ENCODE assay signal across 10 mouse cellular contexts in the genomic region with DNA sequence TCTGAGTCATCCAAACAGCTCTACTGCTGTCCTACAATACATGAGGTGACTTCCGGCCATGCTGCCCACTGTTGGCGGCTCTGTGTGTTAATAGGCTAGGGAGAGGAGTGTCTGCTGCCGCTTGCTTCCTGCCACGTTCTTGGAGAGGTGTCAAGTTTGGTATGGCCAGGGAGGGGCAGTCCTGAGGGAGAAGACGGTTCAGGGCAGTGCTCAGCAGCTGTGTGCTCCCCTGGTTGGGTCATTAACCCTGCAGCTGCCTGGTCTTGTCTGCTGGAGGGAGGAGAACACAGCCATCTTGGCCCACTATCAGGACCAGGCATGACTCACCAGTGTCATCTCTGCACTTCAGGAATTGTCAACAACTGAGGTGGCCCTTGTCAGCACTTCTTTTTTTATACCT. TPM values are rescaled to one million over a fixed set of nuclear protein-coding genes. Genes with fewer than 3 reads are reported as not detected.
A peak's percentile ranks its signal among the peaks of the same experiment; 100 is the strongest.
DNase-seq lines count a peak whose midpoint lies in the region; ATAC-seq and TF ChIP-seq lines count a peak whose summit lies in the region.
"Had no signal": no experiment of that assay in that cellular context is flagged by ENCODE, and none has a peak within 500 bp of the region (broad histone marks: within the 10 kb centered on the region; RNA-seq: fewer than 3 reads in every experiment).

No protein-coding gene starts in this region.

- H3K4me1 ChIP-seq in midbrain, embryonic 14.5 days (ENCODE audit: control insufficient read depth, insufficient read depth, low read length), result no peaks in the 10 kb centered on the region
- no peaks in the 10 kb centered on the region for H3K4me1 ChIP-seq in midbrain, embryonic 11.5 days (ENCODE audit: control insufficient read depth, insufficient read depth, low read length)
- H3K4me1 ChIP-seq in limb, embryonic 14.5 days (ENCODE audit: control insufficient read depth, insufficient read depth, low read length), result no peaks in the 10 kb centered on the region
- H3K4me1 ChIP-seq in forebrain, embryonic 12.5 days, result no peaks in the 10 kb centered on the region

- H3K4me3 ChIP-seq in midbrain, embryonic 14.5 days (replicated peaks; ENCODE audit: low read depth, low read length), result no peak overlapping the region
- H3K4me3 ChIP-seq in midbrain, embryonic 11.5 days (ENCODE audit: low read depth, low read length), result no peak overlapping the region
- H3K4me3 ChIP-seq in limb, embryonic 14.5 days (replicated peaks; ENCODE audit: low read length), result no peak overlapping the region
- no peak overlapping the region for H3K4me3 ChIP-seq in forebrain, embryonic 12.5 days (replicated peaks)

- no peaks in the 10 kb centered on the region for H3K9me3 ChIP-seq in midbrain, embryonic 14.5 days (ENCODE audit: control insufficient read depth, low read length)
- H3K9me3 ChIP-seq in midbrain, embryonic 11.5 days (ENCODE audit: control insufficient read depth, low read length), result no peaks in the 10 kb centered on the region
- H3K9me3 ChIP-seq in limb, embryonic 14.5 days (ENCODE audit: control insufficient read depth, low read length), result no peaks in the 10 kb centered on the region
- H3K9me3 ChIP-seq in forebrain, embryonic 12.5 days, result no peaks in the 10 kb centered on the region

- no peak overlapping the region for H3K4me2 ChIP-seq in midbrain, embryonic 14.5 days (ENCODE audit: low read length)
- no peak overlapping the region for H3K4me2 ChIP-seq in midbrain, embryonic 11.5 days
- H3K4me2 ChIP-seq in limb, embryonic 14.5 days (replicated peaks; ENCODE audit: low read depth, low read length, severe bottlenecking), result no peak overlapping the region
- no peak overlapping the region for H3K4me2 ChIP-seq in forebrain, embryonic 12.5 days

- H3K36me3 ChIP-seq in midbrain, embryonic 14.5 days (ENCODE audit: control insufficient read depth, insufficient read depth, low read length), result peaks cover 89% of the 10 kb centered on the region
- peaks cover 29% of the 10 kb centered on the region for H3K36me3 ChIP-seq in midbrain, embryonic 11.5 days (ENCODE audit: control insufficient read depth, insufficient read depth, low read length)
- H3K36me3 ChIP-seq in limb, embryonic 14.5 days (ENCODE audit: control insufficient read depth, insufficient read depth, low read length), result peaks cover 89% of the 10 kb centered on the region
- H3K36me3 ChIP-seq in forebrain, embryonic 12.5 days (replicated peaks), result peaks cover 90% of the 10 kb centered on the region

- 0 out of 2 replicates have a peak, but pooled peaks have one; percentile 19 for ATAC-seq in midbrain, embryonic 14.5 days (ENCODE audit: low FRiP score, low TSS enrichment)
- no peak for ATAC-seq in midbrain, embryonic 11.5 days (ENCODE audit: low FRiP score)
- 0 out of 2 replicates have a peak, but pooled peaks have one; percentile 20 for ATAC-seq in limb, embryonic 14.5 days (ENCODE audit: low FRiP score, low read depth)
- no peak for ATAC-seq in forebrain, embryonic 12.5 days (ENCODE audit: low FRiP score)
- ATAC-seq: hindbrain, embryonic 16.5 days had no signal

- no peaks in the 10 kb centered on the region for H3K27me3 ChIP-seq in midbrain, embryonic 14.5 days (ENCODE audit: control insufficient read depth, insufficient read depth, low read length)
- no peaks in the 10 kb centered on the region for H3K27me3 ChIP-seq in midbrain, embryonic 11.5 days (ENCODE audit: control insufficient read depth, insufficient read depth, low read length)
- no peaks in the 10 kb centered on the region for H3K27me3 ChIP-seq in limb, embryonic 14.5 days (ENCODE audit: control insufficient read depth, insufficient read depth, low read length)
- H3K27me3 ChIP-seq in forebrain, embryonic 12.5 days, result no peaks in the 10 kb centered on the region

- no peak overlapping the region for H3K27ac ChIP-seq in midbrain, embryonic 14.5 days (replicated peaks; ENCODE audit: low read depth, low read length)
- H3K27ac ChIP-seq in midbrain, embryonic 11.5 days (ENCODE audit: low read depth, low read length), result no peak overlapping the region
- no peak overlapping the region for H3K27ac ChIP-seq in limb, embryonic 14.5 days (replicated peaks; ENCODE audit: low read depth, low read length)
- H3K27ac ChIP-seq in forebrain, embryonic 12.5 days, result no peak overlapping the region

- H3K9ac ChIP-seq in midbrain, embryonic 14.5 days (replicated peaks; ENCODE audit: low read length), result no peak overlapping the region
- H3K9ac ChIP-seq in midbrain, embryonic 11.5 days (ENCODE audit: low read length), result no peak overlapping the region
- no peak overlapping the region for H3K9ac ChIP-seq in limb, embryonic 14.5 days (ENCODE audit: low read depth, low read length, severe bottlenecking)
- H3K9ac ChIP-seq in forebrain, embryonic 12.5 days, result no peak overlapping the region

- 64% methylated on average over 5 of the region's 5 CpGs for WGBS in midbrain, embryonic 14.5 days
- WGBS in midbrain, embryonic 11.5 days, result 77% methylated on average over 5 of the region's 5 CpGs
- WGBS in limb, embryonic 14.5 days, result 49% methylated on average over 5 of the region's 5 CpGs
- 67% methylated on average over 5 of the region's 5 CpGs for whole genome bisulfite sequencing in forebrain, embryonic 12.5 days

- TF ChIP-seq POLR2A in limb, embryonic 14.5 days (IDR thresholded peaks at IDR 0.05; ENCODE audit: borderline replicate concordance, extremely low read depth, insufficient read depth, insufficient read length), result no peak

- DNase-seq in gastrocnemius, postnatal 10 days, result peak; percentile 30
- no peak for DNase-seq in gastrocnemius, postnatal 25 days
- DNase-seq in midbrain, embryonic 14.5 days, result no peak
- DNase-seq in midbrain, embryonic 11.5 days (ENCODE audit: low spot score, missing footprints), result no peak
- no peak for DNase-seq in limb, embryonic 14.5 days (ENCODE audit: low spot score)
- DNase-seq in ovary, postnatal 14 days (ENCODE audit: low spot score), result no peak
- no peak for DNase-seq in cerebellum, postnatal 36 days
- DNase-seq: thymus, postnatal 25 days had no signal

RNA-seq across cellular contexts. Expression of gene Gtpbp2, which starts 7.5 kb away (rescaled TPM):
- total RNA-seq in gastrocnemius, postnatal 10 days (2021), result 10 to 100 TPM; 44.9 to 59.2 TPM
- 10 to 100 TPM; 46.5 to 50.8 TPM for total RNA-seq in gastrocnemius, postnatal 25 days (2021)
- polyA plus RNA-seq in midbrain, embryonic 14.5 days (2014; fragmentation: Nextera tagmentation; extraction: Ambion mirVana), result 27.2 and 35.4 TPM in 2 replicates
- polyA plus RNA-seq in midbrain, embryonic 11.5 days (2014; fragmentation: Nextera tagmentation; extraction: Ambion mirVana), result 16.8 and 19.2 TPM in 2 replicates
- polyA plus RNA-seq in limb, embryonic 14.5 days (2012; rRNA removed), result 166 and 177 TPM in 2 replicates
- polyA plus RNA-seq in limb, embryonic 14.5 days (2014; fragmentation: Nextera tagmentation; extraction: Ambion mirVana), result 29.8 and 38.3 TPM in 2 replicates
- 37.0 and 43.6 TPM in 2 replicates for polyA plus RNA-seq in forebrain, embryonic 12.5 days (2016; fragmentation: Nextera tagmentation; extraction: Ambion mirVana)

RNA-seq across cellular contexts. Expression of gene Mad2l1bp, which starts 15.0 kb away (rescaled TPM):
- total RNA-seq in gastrocnemius, postnatal 10 days (2021), result 10 to 100 TPM; 14.0 to 14.7 TPM
- 10 to 100 TPM; 16.5 to 18.3 TPM for total RNA-seq in gastrocnemius, postnatal 25 days (2021)
- 22.4 and 22.8 TPM in 2 replicates for polyA plus RNA-seq in midbrain, embryonic 14.5 days (2014; fragmentation: Nextera tagmentation; extraction: Ambion mirVana)
- 32.8 and 33.3 TPM in 2 replicates for polyA plus RNA-seq in midbrain, embryonic 11.5 days (2014; fragmentation: Nextera tagmentation; extraction: Ambion mirVana)
- 25.4 and 27.9 TPM in 2 replicates for polyA plus RNA-seq in limb, embryonic 14.5 days (2012; rRNA removed)
- polyA plus RNA-seq in limb, embryonic 14.5 days (2014; fragmentation: Nextera tagmentation; extraction: Ambion mirVana), result 32.1 and 32.7 TPM in 2 replicates
- polyA plus RNA-seq in forebrain, embryonic 12.5 days (2016; fragmentation: Nextera tagmentation; extraction: Ambion mirVana), result 30.6 and 31.0 TPM in 2 replicates

RNA-seq across cellular contexts. Expression of gene Rsph9, which starts 24.3 kb away (rescaled TPM):
- under 1 TPM; 0.49 to 0.84 TPM for total RNA-seq in gastrocnemius, postnatal 10 days (2021)
- total RNA-seq in gastrocnemius, postnatal 25 days (2021), result under 1 TPM; 0.29 to 0.38 TPM
- polyA plus RNA-seq in midbrain, embryonic 14.5 days (2014; fragmentation: Nextera tagmentation; extraction: Ambion mirVana), result 38.8 and 58.1 TPM in 2 replicates
- 17.5 and 18.5 TPM in 2 replicates for polyA plus RNA-seq in midbrain, embryonic 11.5 days (2014; fragmentation: Nextera tagmentation; extraction: Ambion mirVana)
- 10.1 and 13.2 TPM in 2 replicates for polyA plus RNA-seq in limb, embryonic 14.5 days (2012; rRNA removed)
- 11.8 and 15.0 TPM in 2 replicates for polyA plus RNA-seq in limb, embryonic 14.5 days (2014; fragmentation: Nextera tagmentation; extraction: Ambion mirVana)
- 14.9 and 15.9 TPM in 2 replicates for polyA plus RNA-seq in forebrain, embryonic 12.5 days (2016; fragmentation: Nextera tagmentation; extraction: Ambion mirVana)

RNA-seq across cellular contexts. Expression of gene Polh, which starts 34.1 kb away (rescaled TPM):
- 10 to 100 TPM; 13.7 to 14.9 TPM for total RNA-seq in gastrocnemius, postnatal 10 days (2021)
- total RNA-seq in gastrocnemius, postnatal 25 days (2021), result 10 to 100 TPM; 10.6 to 10.9 TPM
- polyA plus RNA-seq in midbrain, embryonic 14.5 days (2014; fragmentation: Nextera tagmentation; extraction: Ambion mirVana), result 5.9 and 6.3 TPM in 2 replicates
- 10.1 and 10.8 TPM in 2 replicates for polyA plus RNA-seq in midbrain, embryonic 11.5 days (2014; fragmentation: Nextera tagmentation; extraction: Ambion mirVana)
- 15.0 and 15.7 TPM in 2 replicates for polyA plus RNA-seq in limb, embryonic 14.5 days (2012; rRNA removed)
- 9.2 and 11.7 TPM in 2 replicates for polyA plus RNA-seq in limb, embryonic 14.5 days (2014; fragmentation: Nextera tagmentation; extraction: Ambion mirVana)
- 11.2 and 12.3 TPM in 2 replicates for polyA plus RNA-seq in forebrain, embryonic 12.5 days (2016; fragmentation: Nextera tagmentation; extraction: Ambion mirVana)

RNA-seq across cellular contexts. Expression of gene Xpo5, which starts 34.3 kb away (rescaled TPM):
- 10 to 100 TPM; 15.8 to 18.8 TPM for total RNA-seq in gastrocnemius, postnatal 10 days (2021)
- 1 to 10 TPM; 9.0 to 9.4 TPM for total RNA-seq in gastrocnemius, postnatal 25 days (2021)
- polyA plus RNA-seq in midbrain, embryonic 14.5 days (2014; fragmentation: Nextera tagmentation; extraction: Ambion mirVana), result 42.3 and 54.3 TPM in 2 replicates
- 73.3 and 75.8 TPM in 2 replicates for polyA plus RNA-seq in midbrain, embryonic 11.5 days (2014; fragmentation: Nextera tagmentation; extraction: Ambion mirVana)
- polyA plus RNA-seq in limb, embryonic 14.5 days (2012; rRNA removed), result 49.7 and 52.8 TPM in 2 replicates
- polyA plus RNA-seq in limb, embryonic 14.5 days (2014; fragmentation: Nextera tagmentation; extraction: Ambion mirVana), result 45.0 and 48.8 TPM in 2 replicates
- polyA plus RNA-seq in forebrain, embryonic 12.5 days (2016; fragmentation: Nextera tagmentation; extraction: Ambion mirVana), result 66.6 and 72.2 TPM in 2 replicates

Comparison
In these comparisons a context has a peak if more than half of its experiments do, and no peak if none do; other contexts are left out.
1. ATAC-seq: peak in midbrain, embryonic 14.5 days (single experiment) and limb, embryonic 14.5 days (single experiment); none in midbrain, embryonic 11.5 days (single experiment) and forebrain, embryonic 12.5 days (single experiment).